Mouse (Mus musculus) megakaryocyte progenitor cell, adult 5-6 weeks (primary cell): ENCODE results near the gene Ly9. TPM values are rescaled to one million over a fixed set of nuclear protein-coding genes. Genes with fewer than 3 reads are reported as not detected.
A peak's percentile ranks its signal among the peaks of the same experiment; 100 is the strongest.

Experiments used
- ATAC-seq: replicated peaks from 2 replicates; pipeline ENCODE4 v1.8.0; 2016; ENCODE audit warnings: mild to moderate bottlenecking, moderate TSS enrichment, inconsistent platforms; ENCODE audit not compliant: poor library complexity
- total RNA-seq, 2 experiments: library from RNA; stranded (forward) in 1 of 2; stranded (reverse) in 1 of 2; fragments of 157-497, 149-512 nt in 1 of 2; fragments of 200-1000 nt in 1 of 2; gene quantifications; 2 replicates each; pipeline versions ENCODE4 v1.2.3 to v1.2.4; 2015 to 2017

The Ly9 gene
- total RNA-seq (2015) (18.9 and 20.7 TPM in 2 replicates), total RNA-seq (2017) (29.4 and 30.0 TPM in 2 replicates)

DNA sequence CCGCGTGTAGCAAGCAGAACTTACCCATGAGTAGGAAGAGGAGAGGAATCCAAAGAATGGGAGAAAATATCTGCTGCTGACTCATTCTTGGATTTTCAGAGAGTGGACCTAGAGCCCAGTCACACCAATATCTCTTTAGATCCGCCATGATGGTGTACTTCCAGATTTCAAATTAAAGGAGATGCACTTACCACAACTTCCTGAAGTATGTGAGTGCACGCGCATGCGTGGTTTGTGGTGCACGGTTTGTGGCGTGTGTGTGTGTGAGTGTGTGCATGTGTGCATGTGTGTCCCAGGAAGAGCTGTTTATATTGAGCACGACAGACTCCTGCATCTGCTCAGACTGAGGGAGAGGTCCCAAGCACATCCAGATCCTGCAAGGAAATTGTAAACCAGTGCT, at the start of gene Ly9:
Ly9 (minus strand) TSS at position 235 of the 400 bp plus-strand sequence.
- peak; percentile 81 for ATAC-seq

- no peak for ATAC-seq
Measured at GRCm38 (mm10) chr1:171652734-171653133, 45.5 kb upstream of the Ly9 start, which contains the start of gene Slamf7. Slamf7 (minus strand) TSS chr1:171653035.

GRCm38 (mm10) chr1:171648840-171649239, 41.6 kb upstream of the Ly9 start:
- 0 out of 2 replicates have a peak, but pooled peaks have one; percentile 17 for ATAC-seq

GRCm38 (mm10) chr1:171647716-171648115, 40.5 kb upstream of the Ly9 start:
- no peak for ATAC-seq

DNA sequence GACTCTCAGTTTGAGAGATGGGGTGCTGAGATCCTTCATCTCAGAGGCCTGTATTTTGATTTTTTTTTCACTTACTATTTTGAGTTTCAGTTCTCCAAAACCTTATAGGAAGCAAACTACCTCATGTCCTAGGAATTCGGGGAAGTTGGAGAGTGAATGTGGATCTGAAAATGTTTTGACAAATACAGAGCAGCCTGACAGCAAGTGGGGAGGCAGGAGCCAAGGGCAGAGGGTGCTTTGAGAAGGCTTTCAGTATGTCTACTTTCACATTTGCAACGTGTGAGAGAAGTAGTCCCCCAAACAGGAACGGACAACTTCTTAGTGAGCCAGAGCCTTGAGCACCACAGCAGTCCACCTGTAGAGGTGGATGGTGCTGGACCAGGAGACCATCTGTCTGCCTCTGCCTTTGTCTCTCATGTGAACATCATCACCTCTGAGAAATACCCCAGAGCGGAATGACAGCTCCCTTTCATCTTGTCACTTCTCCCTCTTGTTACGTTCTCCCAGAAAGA, 39.3 kb upstream of the Ly9 start:
- peak; percentile 19; the same call in 1 of the 2 replicates for ATAC-seq

GRCm38 (mm10) chr1:171643612-171644011, 36.4 kb upstream of the Ly9 start:
- ATAC-seq, result peak; percentile 99

GRCm38 (mm10) chr1:171640796-171641195, 33.6 kb upstream of the Ly9 start:
- no peak for ATAC-seq

DNA sequence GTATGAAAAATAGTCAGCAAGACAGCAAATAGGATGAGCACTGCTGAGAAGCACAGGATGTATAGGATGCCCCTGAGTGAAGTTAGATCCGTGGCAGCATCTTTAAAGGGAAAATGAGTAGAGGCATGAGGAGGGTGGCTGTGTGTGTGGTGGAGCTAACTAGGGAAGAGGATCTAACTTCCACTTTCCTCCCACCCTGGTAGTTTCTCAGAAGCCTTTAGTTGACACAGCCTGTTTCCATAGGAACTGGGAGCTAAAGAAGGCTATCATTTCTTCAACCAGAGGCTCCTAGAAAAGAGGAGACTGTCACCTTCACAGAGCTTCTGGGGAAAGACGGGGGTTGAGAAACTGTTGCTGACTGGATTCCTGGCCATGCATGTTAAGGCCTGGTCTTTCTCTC, 31.5 kb upstream of the Ly9 start:
- ATAC-seq, result no peak

DNA sequence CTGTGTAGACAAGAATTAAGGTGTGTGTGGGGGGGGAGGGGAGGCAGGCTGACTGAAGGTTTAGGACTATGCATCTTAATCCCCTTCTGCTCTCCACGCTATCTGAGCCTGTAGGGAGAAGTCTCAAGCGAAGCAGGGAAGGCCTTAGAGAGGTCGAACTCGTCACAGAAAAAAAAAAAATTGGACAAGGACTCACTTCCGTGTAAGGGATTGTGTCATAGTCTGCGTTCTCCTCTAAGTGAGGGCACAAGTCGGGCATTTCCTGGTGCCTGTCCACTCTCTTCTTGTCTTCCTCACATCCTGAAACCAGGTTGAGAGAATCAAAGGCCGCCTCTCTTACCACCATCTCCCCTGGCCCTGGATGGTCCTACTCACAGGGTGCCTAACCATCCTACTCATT, 29.9 kb upstream of the Ly9 start:
- peak; percentile 62 for ATAC-seq

- no peak for ATAC-seq
Measured at GRCm38 (mm10) chr1:171635696-171636095, 28.5 kb upstream of the Ly9 start.

DNA sequence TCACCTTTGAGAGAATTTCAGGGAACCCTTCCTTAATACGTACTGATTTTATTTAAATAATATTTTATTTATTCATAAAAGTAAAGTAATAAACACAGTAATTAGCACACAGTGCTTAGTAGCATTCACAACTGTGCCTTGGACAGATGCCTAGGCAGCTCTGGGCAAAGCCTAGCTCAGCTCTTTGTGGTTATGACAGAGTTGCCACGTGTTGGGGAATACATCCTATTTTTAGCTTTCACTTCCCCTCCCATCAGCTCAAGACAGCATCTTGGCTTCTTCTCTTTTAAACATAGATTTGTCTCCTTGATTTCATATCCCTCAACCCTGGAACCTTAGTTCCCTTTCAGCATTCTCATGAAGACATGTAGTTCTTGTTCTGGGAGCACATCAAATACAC, 24.2 kb upstream of the Ly9 start:
- ATAC-seq, result peak; percentile 92

DNA sequence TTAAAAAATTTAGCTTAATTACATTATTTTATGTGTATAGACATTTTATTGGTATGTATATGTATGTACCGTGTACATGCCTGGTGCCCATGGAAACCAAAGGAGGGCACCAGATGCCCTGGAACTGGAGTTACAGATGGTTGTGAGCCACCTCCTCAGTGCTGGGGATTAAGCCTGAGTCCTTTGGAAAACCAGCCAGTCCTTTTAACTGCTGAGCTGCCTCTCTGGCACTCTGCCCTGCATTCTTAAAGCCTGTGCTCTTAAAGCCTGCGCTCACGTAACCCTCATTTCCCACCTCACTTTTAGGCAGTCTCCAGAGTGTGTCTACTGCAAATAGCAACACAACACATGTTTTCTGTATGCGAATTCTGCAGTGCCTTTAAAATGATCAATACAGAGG, 23.7 kb upstream of the Ly9 start:
- ATAC-seq, result 0 out of 2 replicates have a peak, but pooled peaks have one; percentile 2

GRCm38 (mm10) chr1:171630041-171630440, 22.8 kb upstream of the Ly9 start:
- no peak for ATAC-seq

- ATAC-seq, result no peak
Measured at GRCm38 (mm10) chr1:171629168-171629567, 22.0 kb upstream of the Ly9 start.

DNA sequence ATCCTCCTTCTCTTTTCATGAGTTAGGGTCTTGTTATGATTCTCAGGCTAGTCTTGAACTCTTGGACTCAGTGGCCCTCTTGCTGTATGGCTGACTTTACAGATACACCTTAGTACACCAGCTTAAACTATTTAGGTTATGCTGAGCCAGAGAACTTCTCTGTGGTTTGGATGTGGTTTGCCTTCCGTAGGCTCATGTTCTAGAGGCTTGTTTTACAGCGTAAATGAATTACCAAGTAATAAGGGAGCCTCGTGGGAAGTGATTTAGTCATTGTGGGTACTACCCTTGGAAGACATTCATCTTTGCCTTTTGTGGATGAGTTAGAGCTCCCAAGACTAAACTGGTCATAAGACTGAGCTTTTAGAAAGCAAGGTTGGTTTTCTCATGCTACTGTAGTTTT, 20.6 kb upstream of the Ly9 start:
- ATAC-seq, result no peak

DNA sequence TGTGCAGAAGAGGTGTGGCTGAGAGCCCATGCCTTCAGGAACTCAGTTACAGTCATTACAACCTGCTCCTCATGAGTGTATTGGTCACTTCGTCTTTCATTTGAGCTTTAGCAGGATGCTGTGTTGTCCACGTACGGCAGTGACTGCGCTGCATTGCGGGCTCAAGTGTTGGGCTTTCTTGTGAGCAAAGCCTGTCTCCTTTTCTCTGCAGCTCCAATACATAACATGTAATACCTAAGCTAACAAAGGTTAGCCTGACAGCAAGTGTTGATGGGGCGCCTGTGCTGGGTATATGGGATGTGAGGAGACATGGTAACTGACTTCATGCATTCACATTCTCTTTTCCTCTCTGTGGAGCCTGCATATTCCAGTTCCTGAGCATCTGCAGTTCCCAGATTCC, 12.9 kb upstream of the Ly9 start:
- peak; percentile 8; the same call in 1 of the 2 replicates for ATAC-seq

- peak; percentile 33 for ATAC-seq
Measured at GRCm38 (mm10) chr1:171619645-171620044, 12.4 kb upstream of the Ly9 start.

DNA sequence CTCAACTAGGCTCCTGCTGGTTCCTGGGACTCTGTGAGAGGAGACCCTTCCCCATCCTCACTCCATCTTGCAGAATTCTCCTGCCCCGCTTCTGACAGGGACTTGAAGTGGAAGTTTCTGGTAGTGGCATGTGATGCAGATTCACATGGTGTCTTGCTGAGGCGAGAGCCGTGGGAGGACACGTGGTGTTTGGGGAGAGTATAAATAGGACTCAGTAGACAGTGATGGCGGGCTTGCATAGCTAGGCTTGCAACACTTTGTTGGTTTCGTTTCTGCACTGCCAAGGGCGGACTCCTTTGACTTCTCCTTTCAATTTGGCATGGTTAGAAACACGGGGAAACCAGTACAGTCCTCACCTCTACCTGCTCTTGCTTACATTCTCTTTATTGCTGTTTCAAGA, 11.8 kb upstream of the Ly9 start:
- peak; percentile 90 for ATAC-seq

GRCm38 (mm10) chr1:171616881-171617515, 9.8 kb upstream of the Ly9 start:
- peak; percentile 67 for ATAC-seq

DNA sequence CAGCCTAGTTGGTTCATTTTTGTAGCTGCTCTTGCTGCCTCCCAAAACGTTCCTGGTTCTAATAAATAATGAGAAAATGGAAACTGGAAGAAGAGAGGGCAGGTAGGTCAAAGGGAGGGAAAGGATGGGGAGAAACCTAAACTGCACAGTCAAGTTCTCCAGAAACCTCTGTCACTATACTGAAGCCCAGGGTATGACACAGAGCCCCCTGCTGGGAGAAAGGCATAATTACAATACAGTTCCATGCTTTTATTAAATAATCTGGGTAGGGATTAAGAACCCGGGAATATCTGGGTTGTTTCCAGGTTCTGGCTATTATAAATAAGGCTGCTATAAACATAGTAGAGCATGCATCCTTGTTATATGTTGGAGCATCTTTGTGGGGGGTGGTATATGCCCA, 6.8 kb upstream of the Ly9 start:
- ATAC-seq, result peak; percentile 57

GRCm38 (mm10) chr1:171610781-171611180, 3.6 kb upstream of the Ly9 start:
- peak; percentile 67 for ATAC-seq

DNA sequence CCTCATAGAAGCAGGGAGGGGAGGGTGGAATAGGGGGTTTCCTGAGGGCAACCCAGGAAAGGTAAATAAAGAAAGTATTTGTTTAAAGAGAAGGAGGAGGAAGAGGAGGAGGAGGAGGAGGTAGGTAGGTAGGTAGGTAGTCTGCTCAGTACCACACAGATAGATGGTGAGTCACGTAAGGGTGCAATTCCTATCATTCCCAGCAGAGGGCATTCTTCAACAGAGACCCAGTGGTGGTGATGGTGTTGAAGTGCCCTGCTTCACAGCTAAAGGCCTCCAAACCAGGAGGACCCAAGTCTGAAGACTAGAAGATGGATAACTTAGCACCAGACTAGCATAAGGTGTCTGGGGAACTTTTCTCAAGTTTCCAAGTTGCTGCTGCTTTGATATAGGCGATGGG, 2.8 kb upstream of the Ly9 start:
- ATAC-seq, result peak; percentile 80

- ATAC-seq, result no peak
Measured at GRCm38 (mm10) chr1:171606656-171607055, 554 bp downstream of the Ly9 start.
